Mouse (Mus musculus): ENCODE data around the gene Kcnd3. TPM values are rescaled to one million over a fixed set of nuclear protein-coding genes. Genes with fewer than 3 reads are reported as not detected.

Kcnd3 gene
- polyA plus RNA-seq, 1 experiment, result not detected

DNA sequence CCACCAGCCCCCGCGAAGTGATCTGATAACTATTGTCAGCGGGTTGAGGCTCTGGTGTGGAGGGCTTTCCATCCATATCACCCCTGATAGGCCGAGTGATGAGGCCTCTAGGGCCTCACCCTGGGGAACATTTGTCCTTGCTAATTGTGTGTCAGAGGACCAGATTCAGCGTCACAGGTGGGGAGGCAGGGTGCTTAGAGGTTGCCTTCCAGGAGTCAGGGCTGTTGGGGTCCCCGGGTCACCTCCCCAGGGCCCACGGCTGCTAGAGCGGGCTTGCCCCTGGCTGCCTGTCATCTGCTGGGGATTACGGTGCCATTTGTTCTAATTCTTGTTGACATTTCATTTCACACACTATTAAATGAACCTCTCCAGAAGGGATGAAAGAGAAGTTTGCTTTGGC, 42.8 kb downstream of the Kcnd3 start:
- Histone ChIP-seq H3K4me1 (ENCODE audit: control insufficient read depth, insufficient read depth, low read length) (no peaks in the 10 kb centered on the region), H3K27ac (ENCODE audit: insufficient read depth, low read depth, low read length) (no peak overlapping the region)
- no peak for TF ChIP-seq POLR2A (IDR thresholded peaks at IDR 0.05; ENCODE audit: borderline replicate concordance, low read depth, low read length)
- no peak for TF ChIP-seq CTCF (IDR thresholded peaks at IDR 0.05; ENCODE audit: low read depth, low read length)

DNA sequence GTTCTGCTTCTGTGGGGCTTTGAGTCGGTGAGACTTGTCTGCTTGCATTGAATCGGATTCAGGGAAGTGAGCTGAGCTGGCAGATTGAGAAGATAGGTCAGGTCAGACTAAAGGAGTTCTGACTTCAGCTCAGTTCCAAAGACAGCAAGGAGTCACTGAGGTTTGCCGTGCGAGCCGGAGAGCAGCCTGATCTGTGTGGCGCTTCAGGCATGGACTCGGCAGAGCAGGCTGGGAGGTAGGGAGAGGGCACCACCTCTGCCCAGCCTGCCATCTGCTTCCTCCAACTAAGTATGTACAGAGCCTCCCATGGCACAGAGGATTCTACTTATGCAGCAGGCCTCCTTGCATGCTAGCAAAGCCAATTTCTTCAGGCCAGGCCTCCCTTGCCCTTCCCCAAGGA, 44.1 kb downstream of the Kcnd3 start:
- Histone ChIP-seq H3K27ac (ENCODE audit: insufficient read depth, low read depth, low read length) (no peak overlapping the region), H3K4me3 (ENCODE audit: insufficient read depth, low read length) (no peak overlapping the region), H3K4me1 (ENCODE audit: control insufficient read depth, insufficient read depth, low read length) (no peaks in the 10 kb centered on the region)
- TF ChIP-seq CTCF (IDR thresholded peaks at IDR 0.05; ENCODE audit: low read depth, low read length), result no peak
- no peak for TF ChIP-seq POLR2A (IDR thresholded peaks at IDR 0.05; ENCODE audit: borderline replicate concordance, low read depth, low read length)

More for the DNA sequence above, 42.8 kb downstream of the Kcnd3 start:
- no peak overlapping the region for H3K4me3 ChIP-seq (ENCODE audit: insufficient read depth, low read length)

DNA sequence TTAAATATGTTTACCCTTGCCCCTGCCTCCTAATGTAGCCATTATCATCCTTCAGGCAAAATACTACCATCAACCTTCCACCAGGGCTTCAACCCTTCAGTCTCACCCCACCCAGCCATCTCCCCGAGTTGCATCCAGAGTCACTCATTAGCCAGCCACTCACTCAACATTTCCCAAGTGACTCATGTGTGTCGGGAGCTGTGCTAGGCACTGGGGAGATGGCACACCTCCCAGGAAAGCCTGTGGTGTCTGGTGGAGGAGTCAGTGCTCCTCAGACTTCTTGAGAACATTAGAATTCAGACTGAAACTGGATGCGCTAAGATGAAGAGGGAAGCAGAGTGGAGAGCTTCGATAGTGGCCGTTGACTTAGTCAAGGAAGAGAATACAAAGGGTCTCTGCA, 44.8 kb downstream of the Kcnd3 start:
- Histone ChIP-seq H3K4me1 (ENCODE audit: control insufficient read depth, insufficient read depth, low read length) (no peaks in the 10 kb centered on the region), H3K27ac (ENCODE audit: insufficient read depth, low read depth, low read length) (no peak overlapping the region), H3K4me3 (ENCODE audit: insufficient read depth, low read length) (no peak overlapping the region)
- TF ChIP-seq POLR2A (IDR thresholded peaks at IDR 0.05; ENCODE audit: borderline replicate concordance, low read depth, low read length) (no peak), CTCF (IDR thresholded peaks at IDR 0.05; ENCODE audit: low read depth, low read length) (no peak)

DNA sequence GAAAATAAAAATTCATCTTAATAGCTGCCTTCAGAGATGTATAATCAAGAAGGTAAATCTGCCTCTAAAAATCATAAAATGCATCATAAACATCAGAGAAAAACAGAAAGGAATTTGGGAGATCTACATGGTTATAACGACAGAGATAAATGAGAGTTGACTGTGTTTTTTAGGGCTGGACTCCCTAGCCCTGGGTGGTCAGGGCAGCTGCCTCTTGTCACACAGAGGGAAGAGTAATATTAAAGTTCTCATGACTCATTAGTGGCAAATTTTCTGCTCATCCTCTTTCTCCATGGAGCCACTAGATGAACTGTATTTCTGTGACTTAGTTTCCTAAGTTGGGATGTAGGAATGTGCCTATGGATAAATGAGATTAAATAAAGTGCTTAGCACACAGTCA, 48.9 kb downstream of the Kcnd3 start:
- no peak overlapping the region for H3K4me3 ChIP-seq (ENCODE audit: insufficient read depth, low read length)
- H3K4me1 ChIP-seq (ENCODE audit: control insufficient read depth, insufficient read depth, low read length), result no peaks in the 10 kb centered on the region
- H3K27ac ChIP-seq (ENCODE audit: insufficient read depth, low read depth, low read length), result no peak overlapping the region
- TF ChIP-seq CTCF (IDR thresholded peaks at IDR 0.05; ENCODE audit: low read depth, low read length) (no peak), POLR2A (IDR thresholded peaks at IDR 0.05; ENCODE audit: borderline replicate concordance, low read depth, low read length) (no peak)

DNA sequence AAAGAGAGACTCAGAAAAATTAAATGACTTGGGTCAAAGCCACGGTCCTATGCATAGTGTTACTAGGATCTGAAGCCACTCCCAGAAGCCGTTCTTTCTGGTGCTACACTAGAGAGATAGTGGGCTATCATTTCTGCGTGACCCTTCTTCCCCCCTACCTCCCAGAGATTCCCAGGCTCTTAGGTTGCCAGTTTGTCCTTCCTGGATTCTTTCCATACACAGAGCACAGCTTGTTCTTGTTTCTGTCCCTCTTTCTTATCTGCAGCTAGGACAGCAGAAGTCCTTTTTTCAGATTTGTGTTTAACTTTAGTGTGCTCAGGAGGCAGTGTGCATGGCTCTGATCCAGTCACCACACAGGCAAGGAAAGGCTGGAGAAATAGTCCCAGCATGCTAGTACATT, 52.1 kb downstream of the Kcnd3 start:
- H3K27ac ChIP-seq (ENCODE audit: insufficient read depth, low read depth, low read length), result no peak overlapping the region
- no peak overlapping the region for H3K4me3 ChIP-seq (ENCODE audit: insufficient read depth, low read length)
- H3K4me1 ChIP-seq (ENCODE audit: control insufficient read depth, insufficient read depth, low read length), result no peaks in the 10 kb centered on the region
- TF ChIP-seq CTCF (IDR thresholded peaks at IDR 0.05; ENCODE audit: low read depth, low read length) (no peak), POLR2A (IDR thresholded peaks at IDR 0.05; ENCODE audit: borderline replicate concordance, low read depth, low read length) (no peak)

DNA sequence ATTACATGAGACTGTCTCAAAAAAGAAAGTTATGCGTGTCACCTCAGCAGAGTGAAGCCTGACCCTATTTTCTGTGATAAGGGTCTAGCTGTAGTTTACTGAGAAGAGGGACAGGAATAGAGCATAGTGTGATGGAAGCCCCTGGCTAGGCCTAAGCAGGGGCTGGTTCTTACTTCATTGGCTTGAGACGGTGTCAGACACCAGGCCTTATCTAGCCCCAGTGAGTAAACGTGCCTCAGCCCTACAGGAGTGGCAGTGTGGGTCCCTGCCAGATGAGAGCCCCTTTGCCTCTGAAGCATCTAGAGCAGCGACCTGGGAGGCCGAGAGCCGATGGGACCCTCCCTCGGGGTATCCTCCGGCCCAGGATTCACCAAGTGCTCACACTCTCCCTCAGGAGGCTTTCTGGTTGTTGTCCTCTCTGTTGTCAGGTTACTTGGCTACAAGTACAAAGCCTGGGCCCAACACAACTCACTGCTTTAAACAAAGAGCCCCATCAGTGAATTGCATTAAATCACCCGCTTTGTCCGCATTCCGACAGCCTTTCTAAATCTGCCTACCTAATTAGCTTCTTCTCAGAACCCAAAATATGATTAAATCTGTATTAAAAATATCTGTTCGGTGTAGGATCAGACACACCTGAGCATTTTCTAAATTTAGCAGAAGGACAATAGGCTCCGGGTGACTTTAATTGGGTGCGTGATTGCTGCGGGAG, 53.2 kb downstream of the Kcnd3 start:
- no peak for TF ChIP-seq CTCF (IDR thresholded peaks at IDR 0.05; ENCODE audit: low read depth, low read length)
- no peak for TF ChIP-seq POLR2A (IDR thresholded peaks at IDR 0.05; ENCODE audit: borderline replicate concordance, low read depth, low read length)
- H3K4me1 ChIP-seq (ENCODE audit: control insufficient read depth, insufficient read depth, low read length), result no peaks in the 10 kb centered on the region
- no peak overlapping the region for H3K27ac ChIP-seq (ENCODE audit: insufficient read depth, low read depth, low read length)
- H3K4me3 ChIP-seq (ENCODE audit: insufficient read depth, low read length), result no peak overlapping the region

DNA sequence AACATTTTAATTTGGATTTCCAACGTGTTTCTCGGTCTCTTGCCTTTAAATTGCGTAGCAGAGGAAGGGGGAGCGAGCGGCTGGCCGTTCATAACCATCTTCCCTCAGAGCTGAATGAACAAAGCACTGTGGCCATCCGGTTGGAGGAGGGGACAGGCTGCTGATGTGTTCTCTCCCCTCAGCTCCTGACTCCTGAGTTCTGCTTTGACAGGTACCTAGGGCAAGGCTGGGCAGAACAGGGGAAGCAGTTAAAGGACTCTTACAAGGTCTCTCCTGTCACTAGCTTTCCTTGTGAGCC, 53.7 kb downstream of the Kcnd3 start:
- Histone ChIP-seq H3K4me1 (ENCODE audit: control insufficient read depth, insufficient read depth, low read length) (no peaks in the 10 kb centered on the region), H3K4me3 (ENCODE audit: insufficient read depth, low read length) (no peak overlapping the region), H3K27ac (ENCODE audit: insufficient read depth, low read depth, low read length) (no peak overlapping the region)
- TF ChIP-seq POLR2A (IDR thresholded peaks at IDR 0.05; ENCODE audit: borderline replicate concordance, low read depth, low read length) (no peak), CTCF (IDR thresholded peaks at IDR 0.05; ENCODE audit: low read depth, low read length) (no peak)

DNA sequence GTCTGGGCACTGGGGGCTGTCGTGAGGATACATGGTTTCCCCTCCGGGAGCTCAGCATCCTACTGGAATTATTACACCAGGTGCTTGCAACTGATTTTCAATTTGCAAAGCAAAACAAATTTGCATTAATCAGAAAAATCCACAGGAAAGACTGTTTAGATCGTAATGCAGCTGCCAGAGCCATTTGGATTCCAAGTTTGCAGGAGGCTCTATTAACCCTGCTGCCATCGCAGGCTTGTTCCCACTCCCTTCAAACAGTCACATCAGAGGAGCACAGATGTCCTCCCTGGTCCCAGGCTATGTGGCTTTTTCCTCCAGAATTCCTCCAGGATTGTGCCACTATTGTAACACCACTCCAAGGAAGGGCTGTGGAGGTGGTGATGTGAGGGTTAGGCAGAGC, 54.5 kb downstream of the Kcnd3 start:
- Histone ChIP-seq H3K4me3 (ENCODE audit: insufficient read depth, low read length) (no peak overlapping the region), H3K4me1 (ENCODE audit: control insufficient read depth, insufficient read depth, low read length) (no peaks in the 10 kb centered on the region), H3K27ac (ENCODE audit: insufficient read depth, low read depth, low read length) (no peak overlapping the region)
- no peak for TF ChIP-seq CTCF (IDR thresholded peaks at IDR 0.05; ENCODE audit: low read depth, low read length)
- no peak for TF ChIP-seq POLR2A (IDR thresholded peaks at IDR 0.05; ENCODE audit: borderline replicate concordance, low read depth, low read length)

DNA sequence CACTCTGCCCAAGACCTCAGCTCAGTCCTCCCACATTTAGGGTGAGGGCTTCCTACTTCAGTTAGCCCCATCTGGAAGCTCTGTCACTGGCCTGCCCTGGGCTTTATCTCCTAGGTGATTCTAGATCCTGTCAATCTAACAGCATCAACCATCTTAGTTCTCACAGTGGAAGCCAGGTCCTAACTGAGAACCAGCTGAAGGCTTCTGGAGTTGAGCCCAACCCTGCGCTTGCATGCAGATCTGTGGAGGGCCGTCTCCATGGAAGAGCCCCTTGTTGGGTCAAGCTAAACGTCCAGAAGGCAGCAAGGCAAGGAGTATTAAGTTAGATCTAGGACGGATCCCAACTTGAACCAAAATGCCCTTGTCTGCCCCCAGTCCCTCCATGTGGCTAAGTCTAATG, 57.2 kb downstream of the Kcnd3 start:
- no peak overlapping the region for H3K4me3 ChIP-seq (ENCODE audit: insufficient read depth, low read length)
- H3K27ac ChIP-seq (ENCODE audit: insufficient read depth, low read depth, low read length), result no peak overlapping the region
- no peak for TF ChIP-seq CTCF (IDR thresholded peaks at IDR 0.05; ENCODE audit: low read depth, low read length)
- no peak for TF ChIP-seq POLR2A (IDR thresholded peaks at IDR 0.05; ENCODE audit: borderline replicate concordance, low read depth, low read length)
- H3K4me1 ChIP-seq (ENCODE audit: control insufficient read depth, insufficient read depth, low read length), result no peaks in the 10 kb centered on the region

DNA sequence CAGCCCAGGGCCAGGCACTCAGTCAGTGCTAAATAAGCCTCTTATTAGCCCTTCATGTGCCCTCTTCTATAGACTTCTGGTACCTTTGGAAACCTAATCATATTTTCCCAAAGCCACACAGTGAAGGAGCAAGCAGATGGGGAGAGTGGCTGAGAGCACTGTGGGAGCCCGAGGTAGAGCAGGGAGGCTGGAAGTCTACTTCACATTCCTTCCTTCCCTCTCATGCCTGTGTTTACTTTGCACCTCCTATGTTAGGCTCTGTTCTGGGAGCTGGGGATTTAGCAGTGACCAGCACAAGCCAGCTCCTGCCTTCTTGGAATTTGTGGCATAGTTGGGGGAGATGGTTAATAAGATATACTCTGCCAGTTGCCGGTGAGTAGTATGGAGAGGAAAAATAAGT, 59.7 kb downstream of the Kcnd3 start:
- Histone ChIP-seq H3K4me3 (ENCODE audit: insufficient read depth, low read length) (no peak overlapping the region), H3K27ac (ENCODE audit: insufficient read depth, low read depth, low read length) (no peak overlapping the region), H3K4me1 (ENCODE audit: control insufficient read depth, insufficient read depth, low read length) (no peaks in the 10 kb centered on the region)
- no peak for TF ChIP-seq POLR2A (IDR thresholded peaks at IDR 0.05; ENCODE audit: borderline replicate concordance, low read depth, low read length)
- TF ChIP-seq CTCF (IDR thresholded peaks at IDR 0.05; ENCODE audit: low read depth, low read length), result no peak

DNA sequence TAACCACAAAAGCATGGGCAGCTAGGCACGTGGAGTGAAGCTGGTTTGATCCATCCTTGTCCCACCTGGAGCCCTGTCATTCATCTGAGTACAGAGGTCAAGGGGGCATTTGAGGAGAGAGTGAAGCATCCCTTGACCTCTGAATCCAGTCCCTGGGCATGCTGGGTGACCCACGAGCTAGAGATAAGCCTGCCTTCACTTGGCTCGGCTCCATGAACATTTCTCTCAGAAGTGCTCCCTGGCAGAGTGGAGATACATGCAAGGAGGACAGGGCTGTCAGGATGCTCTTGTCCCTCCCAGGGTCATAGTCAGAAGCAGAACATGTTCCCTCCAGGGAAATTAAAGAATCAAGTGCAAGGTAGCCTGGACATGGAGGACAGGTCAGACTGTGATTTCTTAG, 62.1 kb downstream of the Kcnd3 start:
- TF ChIP-seq CTCF (IDR thresholded peaks at IDR 0.05; ENCODE audit: low read depth, low read length) (no peak), POLR2A (IDR thresholded peaks at IDR 0.05; ENCODE audit: borderline replicate concordance, low read depth, low read length) (no peak)
- Histone ChIP-seq H3K4me1 (ENCODE audit: control insufficient read depth, insufficient read depth, low read length) (no peaks in the 10 kb centered on the region), H3K4me3 (ENCODE audit: insufficient read depth, low read length) (no peak overlapping the region), H3K27ac (ENCODE audit: insufficient read depth, low read depth, low read length) (no peak overlapping the region)
